Mouse (Mus musculus): Measurements from ENCODE around the gene Mto1.
A peak's percentile ranks its signal among the peaks of the same experiment; 100 is the strongest.
"Not testable (repeated sequence)": the region's sequence is repeated elsewhere in the genome, so short reads cannot be mapped to it uniquely, and the experiment has no call there.

The Mto1 gene

GRCm38 (mm10) chr9:78506002-78506721 lies 58.2 kb downstream of the Mto1 start:
- DNase-seq (ENCODE audit: low spot score), result no peak

DNA sequence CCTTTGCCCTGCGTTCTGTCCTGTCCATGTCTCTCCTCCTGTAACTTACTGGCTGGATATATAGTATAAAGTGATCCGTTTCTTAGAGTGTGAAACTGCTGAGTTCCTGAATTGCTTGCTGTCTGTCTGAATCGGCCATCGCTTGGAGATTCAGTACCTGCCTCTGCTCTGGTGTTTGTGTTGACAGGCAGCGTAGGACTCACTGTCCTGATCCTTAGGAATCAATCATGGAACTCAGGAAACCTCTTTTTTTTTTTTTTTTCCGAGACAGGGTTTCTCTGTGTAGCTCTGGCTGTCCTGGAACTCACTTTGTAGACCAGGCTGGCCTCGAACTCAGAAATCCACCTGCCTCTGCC lies 58.7 kb downstream of the Mto1 start:
- DNase-seq (ENCODE audit: low spot score), result no peak

DNA sequence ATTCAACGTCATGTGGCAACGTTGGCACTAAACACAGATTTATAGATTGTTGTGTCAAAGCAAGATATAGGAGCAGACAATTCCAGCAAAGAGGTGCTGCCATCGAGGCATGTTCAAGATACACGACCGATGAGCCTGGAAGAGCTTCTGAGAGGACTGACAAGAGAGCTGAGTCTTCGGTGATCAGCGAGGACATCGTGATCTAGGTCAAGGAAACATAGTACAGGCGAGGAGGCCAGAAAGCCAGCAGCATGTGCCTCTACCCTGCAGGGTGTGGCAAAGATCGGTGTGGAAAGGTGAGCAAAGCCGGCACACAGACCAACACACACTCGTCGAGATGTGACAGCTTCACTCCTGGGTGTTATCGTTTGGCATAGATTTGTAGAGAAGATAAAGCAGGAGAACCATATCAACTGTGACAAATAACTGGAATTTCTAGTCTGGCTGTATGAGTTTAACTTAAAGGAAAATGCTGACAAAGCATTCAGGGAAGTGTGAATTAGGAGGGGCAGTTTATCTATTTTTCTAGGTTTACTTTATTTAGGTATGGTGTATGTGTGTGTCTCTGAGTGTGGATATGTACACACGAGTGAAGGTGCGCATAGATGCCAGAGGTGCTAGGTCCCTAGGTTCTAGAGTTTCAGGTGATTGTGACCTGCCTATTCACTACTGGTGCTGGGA lies 60.2 kb downstream of the Mto1 start:
- no peak for DNase-seq (ENCODE audit: low spot score)

GRCm38 (mm10) chr9:78511705-78512104 lies 63.7 kb downstream of the Mto1 start:
- no peak for DNase-seq (ENCODE audit: low spot score)

- DNase-seq (ENCODE audit: low spot score), result no peak
Observed at GRCm38 (mm10) chr9:78513776-78514500, 65.9 kb downstream of the Mto1 start.

GRCm38 (mm10) chr9:78514681-78515080 lies 66.7 kb downstream of the Mto1 start:
- DNase-seq (ENCODE audit: low spot score), result no peak

GRCm38 (mm10) chr9:78516125-78516524 lies 68.1 kb downstream of the Mto1 start:
- DNase-seq (ENCODE audit: low spot score), result no peak

- DNase-seq (ENCODE audit: low spot score), result not testable (repeated sequence)
Observed at GRCm38 (mm10) chr9:78517237-78517636, 69.2 kb downstream of the Mto1 start.

GRCm38 (mm10) chr9:78520127-78520779 lies 72.2 kb downstream of the Mto1 start:
- DNase-seq (ENCODE audit: low spot score), result peak; percentile 91

- DNase-seq (ENCODE audit: low spot score), result peak; percentile 67
Observed at GRCm38 (mm10) chr9:78520780-78521601, 73.0 kb downstream of the Mto1 start.

- peak; percentile 67 for DNase-seq (ENCODE audit: low spot score)
Observed at GRCm38 (mm10) chr9:78521689-78522088, 73.7 kb downstream of the Mto1 start.

Measured in retina, embryonic 14.5 days (tissue).